Mouse (Mus musculus) hindbrain, embryonic 10.5 days (tissue): Measurements from ENCODE around the gene Odf3b. TPM values are rescaled to one million over a fixed set of nuclear protein-coding genes. Genes with fewer than 3 reads are reported as not detected.
A peak's percentile ranks its signal among the peaks of the same experiment; 100 is the strongest.

Source experiments
- DNase-seq: peaks from one replicate; pipeline ENCODE4 v3.0.0-alpha.2; 2017; ENCODE audit warnings: low spot score
- H3K27ac ChIP-seq: fragments of 300-500 bp; sonication (generic); 2 replicates; pipeline ENCODE4 v1.5.1; 2016; ENCODE audit warnings: mild to moderate bottlenecking, moderate library complexity
- H3K27me3 ChIP-seq: fragments of 300-500 bp; sonication (generic); 2 replicates; pipeline ENCODE4 v1.6.1; 2016; ENCODE audit warnings: mild to moderate bottlenecking; ENCODE audit not compliant: poor library complexity, insufficient read depth, severe bottlenecking
- H3K36me3 ChIP-seq: fragments of 300-500 bp; sonication (generic); 2 replicates; pipeline ENCODE4 v1.6.1; 2016; ENCODE audit warnings: mild to moderate bottlenecking, moderate library complexity
- H3K4me1 ChIP-seq: fragments of 300-500 bp; sonication (generic); replicated peaks from 2 replicates; pipeline ENCODE4 v1.6.1; 2016; ENCODE audit warnings: mild to moderate bottlenecking
- H3K4me3 ChIP-seq: fragments of 300-500 bp; sonication (generic); 2 replicates; pipeline ENCODE4 v1.5.1; 2016; ENCODE audit warnings: mild to moderate bottlenecking, moderate library complexity
- H3K9me3 ChIP-seq: fragments of 300-500 bp; sonication (generic); 2 replicates; pipeline ENCODE4 v1.6.1; 2016; ENCODE audit warnings: mild to moderate bottlenecking, moderate library complexity
- WGBS: fragments of 180-500 bp; shearing (Covaris S2); methylation state at CpG from one replicate; pipeline ENCODE4 v1.1.7; 2016; 5-methylcytosine and 5-hydroxymethylcytosine counted together
- polyA plus RNA-seq: library from polyadenylated mRNA; unstranded; fragments of >200 nt; fragmentation: Nextera tagmentation; extraction: Ambion mirVana; gene quantifications from 2 replicates; pipeline ENCODE4 v1.2.1, GENCODE M21; 2016

Odf3b gene
- polyA plus RNA-seq, 1 experiment from 2014 or later = 3.3 TPM

- Histone ChIP-seq H3K36me3 (no peaks in the 10 kb centered on the region), H3K4me3 (no peak overlapping the region), H3K4me1 (no peaks in the 10 kb centered on the region), H3K27ac (no peak overlapping the region), H3K27me3 (no peaks in the 10 kb centered on the region), H3K9me3 (no peaks in the 10 kb centered on the region)
- no peak for DNase-seq
- WGBS = 90% methylated on average over 4 of the region's 4 CpGs
Measured at GRCm38 (mm10) chr15:89396883-89397282, 17.8 kb upstream of the Odf3b start.

GRCm38 (mm10) chr15:89390081-89390480 is 11.0 kb upstream of the Odf3b start:
- Histone ChIP-seq H3K4me1 (peaks cover 3% of the 10 kb centered on the region; the same call in 1 of the 2 replicates), H3K27ac (no peak overlapping the region), H3K9me3 (no peaks in the 10 kb centered on the region), H3K27me3 (peaks cover 11% of the 10 kb centered on the region), H3K4me3 (no peak overlapping the region), H3K36me3 (no peaks in the 10 kb centered on the region)
- 94% methylated on average over 10 of the region's 10 CpGs for WGBS
- no peak for DNase-seq

- no peak for DNase-seq
- H3K27me3 ChIP-seq = peaks cover 27% of the 10 kb centered on the region
- H3K9me3 ChIP-seq = no peaks in the 10 kb centered on the region
- peaks cover 7% of the 10 kb centered on the region; the same call in 1 of the 2 replicates for H3K4me1 ChIP-seq
- no peak overlapping the region for H3K27ac ChIP-seq
- no peaks in the 10 kb centered on the region for H3K36me3 ChIP-seq
- no peak overlapping the region for H3K4me3 ChIP-seq
- 46% methylated on average over 12 of the region's 12 CpGs for WGBS
Measured at GRCm38 (mm10) chr15:89387127-89387526, 8.0 kb upstream of the Odf3b start.

GRCm38 (mm10) chr15:89384617-89385016 is 5.5 kb upstream of the Odf3b start, which contains the start of gene Klhdc7b:
Klhdc7b (plus strand) TSS chr15:89384917.
- H3K4me1 ChIP-seq = peaks cover 7% of the 10 kb centered on the region; the same call in 1 of the 2 replicates
- H3K4me3 ChIP-seq = no peak within 1 kb of the TSS
- no peaks in the 10 kb centered on the region for H3K36me3 ChIP-seq
- no peak for DNase-seq
- H3K9me3 ChIP-seq = no peaks in the 10 kb centered on the region
- peaks cover 51% of the 10 kb centered on the region for H3K27me3 ChIP-seq
- H3K27ac ChIP-seq = no peak within 1 kb of the TSS
- WGBS = 86% methylated on average over 7 of the region's 7 CpGs

GRCm38 (mm10) chr15:89379429-89379828 is 347 bp upstream of the Odf3b start:
- Histone ChIP-seq H3K27ac (peak overlapping the region; percentile 73; the same call in 1 of the 2 replicates), H3K27me3 (peaks cover 78% of the 10 kb centered on the region), H3K4me3 (peak overlapping the region; percentile 55), H3K9me3 (no peaks in the 10 kb centered on the region), H3K4me1 (peaks cover 31% of the 10 kb centered on the region), H3K36me3 (no peaks in the 10 kb centered on the region)
- WGBS = 10% methylated on average over 10 of the region's 10 CpGs
- DNase-seq = no peak

- no peak for DNase-seq
- H3K9me3 ChIP-seq = no peaks in the 10 kb centered on the region
- WGBS = 11% methylated on average over 46 of the region's 46 CpGs
- no peaks in the 10 kb centered on the region for H3K36me3 ChIP-seq
- peaks cover 39% of the 10 kb centered on the region for H3K4me1 ChIP-seq
- peaks cover 76% of the 10 kb centered on the region for H3K27me3 ChIP-seq
- H3K27ac ChIP-seq = peak overlapping the region; percentile 73; the same call in 1 of the 2 replicates
- peak overlapping the region; percentile 55 for H3K4me3 ChIP-seq
Measured at GRCm38 (mm10) chr15:89377938-89378828, 899 bp downstream of the Odf3b start.

GRCm38 (mm10) chr15:89377362-89377761 is 1.7 kb downstream of the Odf3b start:
- H3K4me1 ChIP-seq = peaks cover 47% of the 10 kb centered on the region
- H3K27ac ChIP-seq = no peak overlapping the region
- 7% methylated on average over 18 of the region's 18 CpGs for WGBS
- peaks cover 8% of the 10 kb centered on the region for H3K36me3 ChIP-seq
- peaks cover 69% of the 10 kb centered on the region for H3K27me3 ChIP-seq
- peak overlapping the region; percentile 23 for H3K4me3 ChIP-seq
- DNase-seq = no peak
- H3K9me3 ChIP-seq = no peaks in the 10 kb centered on the region

GRCm38 (mm10) chr15:89376957-89377356 is 2.1 kb downstream of the Odf3b start, which contains the start of gene Tymp:
Tymp (minus strand) TSS chr15:89377039.
- no peak for DNase-seq
- Histone ChIP-seq H3K27ac (no peak within 1 kb of the TSS), H3K36me3 (peaks cover 12% of the 10 kb centered on the region), H3K4me3 (peak within 1 kb of the TSS; percentile 55), H3K4me1 (peaks cover 51% of the 10 kb centered on the region), H3K27me3 (peaks cover 65% of the 10 kb centered on the region), H3K9me3 (no peaks in the 10 kb centered on the region)
- 17% methylated on average over 16 of the region's 16 CpGs for WGBS

- no peak overlapping the region for H3K27ac ChIP-seq
- H3K27me3 ChIP-seq = peaks cover 57% of the 10 kb centered on the region
- no peak overlapping the region for H3K4me3 ChIP-seq
- peaks cover 53% of the 10 kb centered on the region for H3K4me1 ChIP-seq
- no peak for DNase-seq
- H3K9me3 ChIP-seq = no peaks in the 10 kb centered on the region
- 77% methylated on average over 7 of the region's 7 CpGs for WGBS
- H3K36me3 ChIP-seq = peaks cover 21% of the 10 kb centered on the region
Measured at GRCm38 (mm10) chr15:89376040-89376439, 3.0 kb downstream of the Odf3b start.

- no peak for DNase-seq
- H3K4me3 ChIP-seq = no peak overlapping the region
- H3K36me3 ChIP-seq = peaks cover 32% of the 10 kb centered on the region
- peaks cover 53% of the 10 kb centered on the region for H3K4me1 ChIP-seq
- H3K9me3 ChIP-seq = no peaks in the 10 kb centered on the region
- H3K27me3 ChIP-seq = peaks cover 47% of the 10 kb centered on the region
- WGBS = 92% methylated on average over 17 of the region's 17 CpGs
- peak overlapping the region; percentile 95; the same call in 1 of the 2 replicates for H3K27ac ChIP-seq
Measured at GRCm38 (mm10) chr15:89374801-89375534, 4.1 kb downstream of the Odf3b start.

- no peaks in the 10 kb centered on the region for H3K9me3 ChIP-seq
- H3K4me3 ChIP-seq = peak overlapping the region; percentile 71
- no peak for DNase-seq
- H3K27me3 ChIP-seq = peaks cover 40% of the 10 kb centered on the region
- H3K36me3 ChIP-seq = peaks cover 38% of the 10 kb centered on the region
- H3K27ac ChIP-seq = peak overlapping the region; percentile 95
- H3K4me1 ChIP-seq = peaks cover 51% of the 10 kb centered on the region
- 51% methylated on average over 9 of the region's 9 CpGs for WGBS
Measured at GRCm38 (mm10) chr15:89374340-89374739, 4.7 kb downstream of the Odf3b start.

- under 1% methylated on average over 42 of the region's 42 CpGs for WGBS
- Histone ChIP-seq H3K36me3 (peaks cover 44% of the 10 kb centered on the region), H3K9me3 (no peaks in the 10 kb centered on the region), H3K4me3 (peak within 1 kb of the TSS; percentile 71), H3K27me3 (peaks cover 35% of the 10 kb centered on the region), H3K4me1 (peaks cover 45% of the 10 kb centered on the region), H3K27ac (peak within 1 kb of the TSS; percentile 95)
- peak; percentile 97 for DNase-seq
Measured at GRCm38 (mm10) chr15:89373762-89374248, 5.3 kb downstream of the Odf3b start, which contains the start of gene Sco2. Sco2 (minus strand) TSS chr15:89373846.
